Mouse (Mus musculus) bone marrow macrophage, adult 2 months (primary cell): ENCODE measurements around the gene Rad51b. TPM values are rescaled to one million over a fixed set of nuclear protein-coding genes. Genes with fewer than 3 reads are reported as not detected.

Experiments used
- H3K27ac ChIP-seq: 2 replicates; pipeline ENCODE4 v1.5.1; 2012; ENCODE audit warnings: low read depth, low read length; ENCODE audit not compliant: insufficient read depth
- H3K4me1 ChIP-seq: 2 replicates; pipeline ENCODE4 v1.6.1; 2012; ENCODE audit warnings: low read length; ENCODE audit not compliant: control insufficient read depth, insufficient read depth
- H3K4me3 ChIP-seq: 2 replicates; pipeline ENCODE4 v1.5.1; 2012; ENCODE audit warnings: mild to moderate bottlenecking, low read length, moderate library complexity; ENCODE audit not compliant: insufficient read depth
- CTCF ChIP-seq: IDR thresholded peaks from 2 replicates; pipeline ENCODE4 v1.5.1; 2012; ENCODE audit warnings: low read depth, mild to moderate bottlenecking, low read length, moderate library complexity
- POLR2A ChIP-seq: IDR thresholded peaks from 2 replicates; pipeline ENCODE4 v1.6.1; 2012; ENCODE audit warnings: mild to moderate bottlenecking, low read depth, low read length, borderline replicate concordance
- polyA plus RNA-seq: library from polyadenylated mRNA; stranded (reverse); fragments of >200 nt; gene quantifications from 2 replicates; pipeline ENCODE4 v1.2.4, GENCODE M21; 2012; ENCODE audit not compliant: missing spikeins, insufficient read depth, insufficient read length

The Rad51b gene
- polyA plus RNA-seq, 1 experiment = 2.8 TPM

- Histone ChIP-seq H3K4me1 (peaks cover 8% of the 10 kb centered on the region), H3K27ac (no peak overlapping the region), H3K4me3 (no peak overlapping the region)
- TF ChIP-seq POLR2A (no peak), CTCF (no peak)
These were observed 253.1 kb downstream of the Rad51b start for GRCm38 (mm10) chr12:79550049-79550682.

GRCm38 (mm10) chr12:79551274-79551673 lies 254.2 kb downstream of the Rad51b start:
- TF ChIP-seq POLR2A (no peak), CTCF (no peak)
- Histone ChIP-seq H3K27ac (no peak overlapping the region), H3K4me3 (no peak overlapping the region), H3K4me1 (peaks cover 6% of the 10 kb centered on the region; the same call in 1 of the 2 replicates)

- Histone ChIP-seq H3K27ac (no peak overlapping the region), H3K4me1 (peaks cover 6% of the 10 kb centered on the region; the same call in 1 of the 2 replicates), H3K4me3 (no peak overlapping the region)
- TF ChIP-seq CTCF (no peak), POLR2A (no peak)
These were observed 256.0 kb downstream of the Rad51b start for GRCm38 (mm10) chr12:79553056-79553455.

DNA sequence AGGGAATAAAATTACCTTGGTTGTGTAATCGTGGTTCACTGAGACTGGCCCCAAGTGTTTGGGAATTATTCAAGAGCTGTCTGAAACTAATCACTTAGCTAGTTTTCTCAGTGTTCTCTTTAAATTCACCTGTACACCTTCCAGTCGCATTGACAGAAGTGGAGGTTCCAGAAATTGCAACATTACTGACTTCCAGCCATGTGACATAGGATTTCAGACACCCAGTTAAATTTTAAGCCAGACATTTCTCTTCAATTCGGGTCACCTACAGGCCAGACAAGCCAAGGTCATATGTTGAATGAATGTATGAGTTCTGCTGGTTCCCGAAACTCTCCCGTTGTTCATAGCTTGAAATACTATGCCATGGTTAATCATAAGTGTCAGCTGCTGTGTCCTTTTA lies 260.8 kb downstream of the Rad51b start:
- H3K27ac ChIP-seq = no peak overlapping the region
- H3K4me1 ChIP-seq = peaks cover 4% of the 10 kb centered on the region
- no peak for TF ChIP-seq POLR2A
- no peak for TF ChIP-seq CTCF
- H3K4me3 ChIP-seq = no peak overlapping the region

GRCm38 (mm10) chr12:79558711-79559110 lies 261.6 kb downstream of the Rad51b start:
- no peak for TF ChIP-seq CTCF
- no peak for TF ChIP-seq POLR2A
- no peak overlapping the region for H3K4me3 ChIP-seq
- H3K27ac ChIP-seq = no peak overlapping the region
- peaks cover 4% of the 10 kb centered on the region for H3K4me1 ChIP-seq

DNA sequence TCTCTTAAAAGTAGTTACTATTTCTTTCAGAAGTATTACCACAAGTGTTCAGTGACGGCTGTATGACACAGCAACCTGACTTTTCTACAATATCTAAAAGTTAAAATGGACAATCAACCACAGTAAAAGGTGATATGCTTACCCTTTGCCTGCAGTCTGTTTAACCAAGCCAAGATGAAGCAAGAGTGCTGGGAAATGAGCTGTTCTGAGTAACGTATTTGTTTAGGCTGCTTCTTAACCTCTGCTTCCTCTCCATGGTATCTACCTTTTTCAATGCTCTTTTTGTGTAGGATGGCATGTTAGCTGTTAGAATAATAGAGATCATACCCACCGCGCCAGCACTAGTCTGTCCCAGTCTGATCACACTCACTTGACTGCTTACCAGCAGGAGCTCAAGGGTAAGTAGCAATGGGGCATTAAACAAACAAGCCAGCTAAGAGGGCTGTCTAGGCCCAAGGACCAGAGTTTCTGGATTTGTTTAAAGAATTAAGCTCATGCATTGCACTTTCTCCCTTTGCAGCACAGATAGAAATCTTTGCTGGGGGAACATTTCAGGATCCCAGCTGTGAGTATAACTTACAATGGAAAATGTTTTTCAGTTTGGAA lies 262.4 kb downstream of the Rad51b start:
- Histone ChIP-seq H3K27ac (no peak overlapping the region), H3K4me3 (no peak overlapping the region), H3K4me1 (peaks cover 4% of the 10 kb centered on the region)
- TF ChIP-seq CTCF = no peak
- TF ChIP-seq POLR2A = no peak

DNA sequence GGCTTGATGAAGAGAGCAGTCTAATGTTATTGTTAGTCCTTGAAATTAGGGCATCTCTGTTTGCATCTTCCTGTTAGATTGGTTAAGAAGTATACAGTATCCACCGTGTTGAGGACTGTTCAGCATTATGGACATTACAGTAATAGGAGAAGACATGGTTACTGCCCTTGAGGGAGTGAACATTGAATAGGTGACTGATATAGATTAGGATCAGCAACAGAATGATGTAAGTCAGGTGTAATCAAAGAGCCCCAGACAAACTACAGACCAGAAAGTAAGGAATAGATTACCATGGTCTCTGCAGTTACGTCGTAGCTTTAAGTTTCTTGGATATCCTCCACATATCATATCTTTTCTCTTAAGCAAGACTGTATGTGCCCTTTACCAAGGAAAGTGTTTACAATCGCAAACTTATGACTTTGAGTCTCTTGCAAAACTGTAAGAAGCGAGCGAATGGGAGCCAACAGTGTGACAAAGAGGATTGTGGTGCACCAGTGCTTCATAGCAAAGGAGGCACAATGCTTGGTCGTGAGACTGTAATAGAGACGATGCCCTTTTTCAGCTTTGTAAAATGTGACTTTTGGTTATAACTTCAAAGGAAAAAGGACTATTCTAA lies 263.1 kb downstream of the Rad51b start:
- peaks cover 4% of the 10 kb centered on the region for H3K4me1 ChIP-seq
- H3K27ac ChIP-seq = no peak overlapping the region
- no peak for TF ChIP-seq CTCF
- TF ChIP-seq POLR2A = no peak
- H3K4me3 ChIP-seq = no peak overlapping the region

DNA sequence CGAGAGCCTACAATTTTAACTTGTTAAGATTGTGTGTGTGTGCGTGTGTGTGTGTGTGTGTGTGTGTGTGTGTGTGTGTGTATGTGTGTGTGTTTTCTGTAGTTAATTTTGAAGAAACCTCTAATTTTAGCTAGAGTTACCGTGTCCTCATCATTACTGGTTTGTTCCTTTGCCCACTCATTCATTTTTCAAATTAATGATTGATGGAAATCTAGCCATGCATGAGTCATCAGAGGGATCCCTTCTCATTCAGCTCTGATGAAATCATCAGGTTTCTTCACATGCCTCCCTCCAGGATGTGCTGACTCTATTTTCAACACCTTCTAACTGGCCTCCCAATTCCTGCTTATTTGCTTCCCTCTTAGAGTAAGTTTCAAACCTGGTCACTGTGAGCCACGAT lies 263.8 kb downstream of the Rad51b start:
- TF ChIP-seq CTCF = no peak
- no peak for TF ChIP-seq POLR2A
- peaks cover 4% of the 10 kb centered on the region for H3K4me1 ChIP-seq
- H3K27ac ChIP-seq = no peak overlapping the region
- no peak overlapping the region for H3K4me3 ChIP-seq

DNA sequence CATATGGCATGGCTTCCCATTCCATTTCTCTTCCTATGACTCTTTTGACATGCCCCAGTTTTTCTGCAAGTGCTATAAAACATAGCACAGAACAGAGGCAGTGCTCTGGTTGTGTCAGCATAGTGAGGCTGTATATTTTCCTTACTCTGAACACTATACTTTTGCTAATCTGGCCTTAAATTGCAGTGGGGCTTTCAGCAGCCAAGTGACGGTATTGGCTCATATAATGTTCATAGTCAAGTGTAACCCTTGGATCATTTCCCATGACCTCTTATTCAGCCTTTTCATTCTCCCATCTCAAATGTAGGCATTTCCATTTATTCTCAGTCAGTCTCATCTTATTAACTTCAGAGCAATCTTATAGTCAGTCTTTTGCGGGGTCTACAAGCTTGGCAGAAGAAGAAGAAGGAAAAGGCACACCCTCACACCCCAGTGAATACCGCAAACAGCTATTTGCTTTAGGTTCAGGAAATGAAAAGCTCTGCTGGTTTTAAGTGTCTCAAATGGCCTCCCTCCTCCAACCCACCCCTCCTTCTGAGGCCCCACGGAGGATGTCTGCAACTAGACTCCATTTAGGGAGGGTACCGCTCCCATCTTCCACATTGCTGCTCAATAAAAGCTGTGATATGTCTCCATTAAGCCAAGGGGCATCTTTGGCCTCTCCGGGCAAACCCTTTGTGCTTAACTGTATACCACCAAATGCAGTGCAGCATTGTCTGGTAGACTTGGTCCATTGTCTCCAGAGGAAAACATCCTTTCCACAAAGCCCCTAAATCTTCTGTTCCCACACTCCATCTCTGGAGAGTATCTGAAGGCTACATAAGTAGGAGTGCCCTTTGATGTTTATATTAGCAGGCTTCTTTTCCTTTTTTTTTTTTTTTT lies 277.3 kb downstream of the Rad51b start:
- no peak for TF ChIP-seq CTCF
- TF ChIP-seq POLR2A = no peak
- H3K27ac ChIP-seq = no peak overlapping the region
- no peak overlapping the region for H3K4me3 ChIP-seq
- peaks cover 3% of the 10 kb centered on the region; the same call in 1 of the 2 replicates for H3K4me1 ChIP-seq

- Histone ChIP-seq H3K27ac (no peak overlapping the region), H3K4me1 (peaks cover 3% of the 10 kb centered on the region; the same call in 1 of the 2 replicates), H3K4me3 (no peak overlapping the region)
- no peak for TF ChIP-seq POLR2A
- no peak for TF ChIP-seq CTCF
These were observed 278.0 kb downstream of the Rad51b start for GRCm38 (mm10) chr12:79575041-79575541.
